Mouse (Mus musculus): ENCODE data around the gene Hfe. TPM values are rescaled to one million over a fixed set of nuclear protein-coding genes. Genes with fewer than 3 reads are reported as not detected.
A peak's percentile ranks its signal among the peaks of the same experiment; 100 is the strongest.

Gene Hfe
- polyA plus RNA-seq, 1 experiment from 2014 or later: 2.0 TPM

- peaks cover 28% of the 10 kb centered on the region for H3K4me1 ChIP-seq
- no peak for DNase-seq (ENCODE audit: low spot score)
- peak overlapping the region; percentile 96 for H3K27ac ChIP-seq (replicated peaks)
- H3K9me3 ChIP-seq: no peaks in the 10 kb centered on the region
- no peaks in the 10 kb centered on the region for H3K36me3 ChIP-seq (replicated peaks)
- peak overlapping the region; percentile 71 for H3K4me3 ChIP-seq
- 36% methylated on average over 13 of the region's 13 CpGs for WGBS
- H3K27me3 ChIP-seq (replicated peaks; ENCODE audit: low read depth, poor library complexity, severe bottlenecking): no peaks in the 10 kb centered on the region
Observed at GRCm38 (mm10) chr13:23740256-23740840, 29.7 kb upstream of the Hfe start.

DNA sequence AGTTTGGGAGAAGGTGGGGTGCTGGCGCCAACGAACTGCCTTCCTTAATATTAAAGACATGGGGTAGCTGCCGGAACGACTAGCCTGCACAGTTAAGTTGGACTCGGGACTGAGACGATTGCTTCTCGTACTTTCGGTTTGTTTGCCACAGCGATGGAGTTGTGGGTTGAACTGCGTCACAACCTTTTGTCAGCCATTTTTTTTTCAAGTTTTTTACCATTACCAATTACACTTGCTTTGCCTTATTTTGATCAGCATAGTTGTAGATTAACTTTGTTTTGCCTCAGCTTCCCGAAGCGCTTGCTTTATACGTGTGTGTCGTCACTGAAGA is 29.2 kb upstream of the Hfe start:
- Histone ChIP-seq H3K4me1 (peaks cover 28% of the 10 kb centered on the region), H3K36me3 (replicated peaks) (no peaks in the 10 kb centered on the region), H3K9me3 (no peaks in the 10 kb centered on the region), H3K4me3 (peak overlapping the region; percentile 71), H3K27me3 (replicated peaks; ENCODE audit: low read depth, poor library complexity, severe bottlenecking) (no peaks in the 10 kb centered on the region), H3K27ac (replicated peaks) (peak overlapping the region; percentile 96)
- 2% methylated on average over 14 of the region's 14 CpGs for WGBS
- DNase-seq (ENCODE audit: low spot score): no peak

- Histone ChIP-seq H3K36me3 (replicated peaks) (no peaks in the 10 kb centered on the region), H3K4me1 (peaks cover 25% of the 10 kb centered on the region)
Observed at GRCm38 (mm10) chr13:23739069-23739921, 28.6 kb upstream of the Hfe start.

DNA sequence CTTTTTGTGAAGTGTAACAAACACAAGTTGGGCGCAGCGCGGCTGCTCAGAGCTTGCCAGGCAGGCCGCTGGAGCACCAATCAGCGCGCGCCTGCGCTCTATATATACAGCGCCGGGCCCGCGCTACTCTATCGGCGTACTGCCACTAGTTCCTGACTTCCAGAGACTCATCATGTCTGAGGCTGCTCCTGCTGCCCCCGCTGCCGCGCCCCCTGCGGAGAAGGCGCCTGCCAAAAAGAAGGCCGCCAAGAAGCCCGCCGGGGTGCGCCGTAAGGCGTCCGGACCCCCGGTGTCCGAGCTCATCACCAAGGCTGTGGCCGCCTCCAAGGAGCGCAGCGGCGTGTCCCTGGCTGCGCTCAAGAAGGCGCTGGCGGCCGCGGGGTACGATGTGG is 28.0 kb upstream of the Hfe start, which contains the start of gene Hist1h1c:
TSS of gene Hist1h1c (plus strand) at position 132 of the 392 bp plus-strand sequence.
- Histone ChIP-seq H3K4me3 (peak within 1 kb of the TSS; percentile 71), H3K27ac (replicated peaks) (peak within 1 kb of the TSS; percentile 96), H3K36me3 (replicated peaks) (no peaks in the 10 kb centered on the region), H3K9me3 (no peaks in the 10 kb centered on the region), H3K4me1 (peaks cover 20% of the 10 kb centered on the region), H3K27me3 (replicated peaks; ENCODE audit: low read depth, poor library complexity, severe bottlenecking) (no peaks in the 10 kb centered on the region)
- DNase-seq (ENCODE audit: low spot score): peak; percentile 94
- under 1% methylated on average over 38 of the region's 38 CpGs for WGBS

More at GRCm38 (mm10) chr13:23739069-23739921, 28.6 kb upstream of the Hfe start:
- WGBS: under 1% methylated on average over 39 of the region's 39 CpGs
- peak; percentile 91 for DNase-seq (ENCODE audit: low spot score)
- no peaks in the 10 kb centered on the region for H3K9me3 ChIP-seq
- H3K27me3 ChIP-seq (replicated peaks; ENCODE audit: low read depth, poor library complexity, severe bottlenecking): no peaks in the 10 kb centered on the region
- H3K4me3 ChIP-seq: peak overlapping the region; percentile 71
- peak overlapping the region; percentile 96 for H3K27ac ChIP-seq (replicated peaks)

DNA sequence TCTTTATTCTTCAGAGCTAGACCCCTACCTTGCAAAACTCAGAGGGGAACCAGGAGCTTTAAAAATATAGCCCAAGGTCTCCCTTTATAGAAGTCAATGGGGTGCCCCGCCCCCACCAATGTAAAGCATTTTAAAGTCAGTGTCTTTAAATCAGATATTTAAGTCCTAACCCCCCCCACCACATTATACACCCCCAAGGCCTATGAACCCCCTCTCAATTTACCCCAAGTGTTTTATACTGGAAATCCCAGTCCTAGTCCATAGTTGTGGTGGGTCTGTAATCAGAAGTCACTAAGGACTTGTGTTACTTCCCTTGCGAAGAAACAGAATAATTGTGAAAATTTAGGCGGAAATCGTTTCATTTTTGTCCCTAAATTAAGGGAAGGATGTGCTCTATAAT is 27.4 kb upstream of the Hfe start:
- H3K9me3 ChIP-seq: no peaks in the 10 kb centered on the region
- peak overlapping the region; percentile 71 for H3K4me3 ChIP-seq
- H3K4me1 ChIP-seq: peaks cover 20% of the 10 kb centered on the region
- peak overlapping the region; percentile 96 for H3K27ac ChIP-seq (replicated peaks)
- WGBS: 23% methylated on average over 4 of the region's 4 CpGs
- no peak for DNase-seq (ENCODE audit: low spot score)
- H3K27me3 ChIP-seq (replicated peaks; ENCODE audit: low read depth, poor library complexity, severe bottlenecking): no peaks in the 10 kb centered on the region
- H3K36me3 ChIP-seq (replicated peaks): no peaks in the 10 kb centered on the region

DNA sequence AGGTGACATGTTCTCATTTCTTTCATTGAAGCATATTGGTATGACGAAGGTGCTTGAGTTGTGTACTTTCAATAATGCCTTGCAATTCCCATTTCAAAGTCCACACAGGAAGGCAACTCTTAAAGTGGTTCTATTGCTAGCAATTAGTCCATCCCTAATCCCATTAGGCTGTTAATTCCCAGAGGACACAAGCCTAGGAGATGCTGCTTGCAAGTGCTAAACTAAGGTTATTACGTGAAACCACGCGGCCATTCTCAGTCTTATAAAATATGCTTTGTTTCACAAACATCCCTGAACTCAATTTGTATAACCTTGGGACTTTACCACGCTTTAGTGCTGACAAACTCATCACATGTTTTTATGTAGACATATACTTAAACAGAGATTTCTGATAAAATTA is 26.4 kb upstream of the Hfe start:
- Histone ChIP-seq H3K4me1 (peaks cover 20% of the 10 kb centered on the region), H3K27ac (replicated peaks) (peak overlapping the region; percentile 96; the same call in 1 of the 2 replicates), H3K9me3 (no peaks in the 10 kb centered on the region), H3K36me3 (replicated peaks) (no peaks in the 10 kb centered on the region), H3K4me3 (no peak overlapping the region), H3K27me3 (replicated peaks; ENCODE audit: low read depth, poor library complexity, severe bottlenecking) (no peaks in the 10 kb centered on the region)
- WGBS: 82% methylated on average over 5 of the region's 5 CpGs
- no peak for DNase-seq (ENCODE audit: low spot score)

DNA sequence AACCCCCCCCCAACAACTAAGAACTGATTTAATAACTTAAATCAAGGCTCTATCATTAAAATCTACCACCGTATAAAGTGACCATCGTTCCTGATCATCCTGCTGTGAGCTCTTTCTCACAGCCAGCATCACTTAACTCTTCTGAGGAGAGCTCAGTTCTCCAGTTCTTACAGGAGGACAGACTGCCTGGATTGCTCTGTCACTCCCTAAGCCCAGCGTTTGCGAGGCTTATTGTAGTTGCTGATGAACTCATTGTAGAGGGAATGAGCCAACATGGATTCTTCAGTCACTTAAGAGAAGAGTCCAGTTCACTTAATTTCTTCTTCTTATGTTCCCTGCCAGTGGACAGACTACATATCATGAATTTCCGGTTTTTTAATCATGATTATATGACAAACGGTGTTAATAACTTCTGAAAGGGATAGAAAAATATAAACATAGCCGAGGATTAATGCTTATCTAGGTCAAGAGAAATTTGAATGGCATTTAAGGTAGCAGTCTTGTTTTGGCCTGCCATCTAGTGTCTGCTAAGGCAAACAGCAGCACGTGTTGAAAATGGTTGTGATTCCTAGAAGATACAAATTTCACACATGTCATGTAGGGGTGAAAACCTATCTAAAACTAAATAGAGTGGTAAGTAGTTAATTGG is 21.6 kb upstream of the Hfe start:
- WGBS: 30% methylated on average over 8 of the region's 8 CpGs
- H3K4me1 ChIP-seq: peaks cover 4% of the 10 kb centered on the region
- no peak for DNase-seq (ENCODE audit: low spot score)
- H3K4me3 ChIP-seq: no peak overlapping the region
- no peak overlapping the region; the same call in 1 of the 2 replicates for H3K27ac ChIP-seq (replicated peaks)
- no peaks in the 10 kb centered on the region for H3K9me3 ChIP-seq
- no peaks in the 10 kb centered on the region for H3K27me3 ChIP-seq (replicated peaks; ENCODE audit: low read depth, poor library complexity, severe bottlenecking)
- no peaks in the 10 kb centered on the region for H3K36me3 ChIP-seq (replicated peaks)

GRCm38 (mm10) chr13:23730479-23730878 is 19.8 kb upstream of the Hfe start:
- Histone ChIP-seq H3K9me3 (no peaks in the 10 kb centered on the region), H3K4me1 (peaks cover 4% of the 10 kb centered on the region), H3K27ac (replicated peaks) (peak overlapping the region; percentile 35; the same call in 1 of the 2 replicates), H3K27me3 (replicated peaks; ENCODE audit: low read depth, poor library complexity, severe bottlenecking) (no peaks in the 10 kb centered on the region), H3K36me3 (replicated peaks) (no peaks in the 10 kb centered on the region), H3K4me3 (no peak overlapping the region)
- WGBS: 55% methylated on average over 8 of the region's 8 CpGs
- no peak for DNase-seq (ENCODE audit: low spot score)

DNA sequence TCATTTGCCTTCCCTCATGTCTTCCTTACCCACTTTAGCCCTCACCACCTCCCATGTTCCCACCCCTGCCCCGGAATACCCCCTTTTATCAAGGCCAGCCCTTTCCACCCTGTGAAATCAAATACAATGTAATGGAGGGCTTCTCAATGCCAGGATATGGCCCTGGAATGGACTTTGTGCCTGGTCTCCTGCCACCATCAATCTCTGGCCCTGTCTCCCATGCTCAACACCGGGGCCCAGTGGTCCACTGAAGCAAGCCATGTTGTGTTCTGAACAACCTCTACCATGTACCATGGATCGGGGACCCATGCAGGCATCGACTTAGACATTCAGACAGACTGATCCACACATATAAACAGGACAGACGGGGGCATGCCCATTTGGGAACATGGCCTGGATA is 19.1 kb upstream of the Hfe start:
- H3K4me3 ChIP-seq: no peak overlapping the region
- no peaks in the 10 kb centered on the region for H3K36me3 ChIP-seq (replicated peaks)
- 93% methylated on average over 5 of the region's 5 CpGs for WGBS
- H3K9me3 ChIP-seq: no peaks in the 10 kb centered on the region
- H3K4me1 ChIP-seq: peaks cover 8% of the 10 kb centered on the region
- no peak for DNase-seq (ENCODE audit: low spot score)
- no peaks in the 10 kb centered on the region for H3K27me3 ChIP-seq (replicated peaks; ENCODE audit: low read depth, poor library complexity, severe bottlenecking)
- H3K27ac ChIP-seq (replicated peaks): 0 out of 2 replicates have a peak overlapping the region, but pooled peaks have one; percentile 30

- no peak overlapping the region for H3K4me3 ChIP-seq
- H3K9me3 ChIP-seq: no peaks in the 10 kb centered on the region
- 91% methylated on average over 9 of the region's 9 CpGs for WGBS
- 0 out of 2 replicates have a peak overlapping the region, but pooled peaks have one; percentile 30 for H3K27ac ChIP-seq (replicated peaks)
- no peaks in the 10 kb centered on the region for H3K27me3 ChIP-seq (replicated peaks; ENCODE audit: low read depth, poor library complexity, severe bottlenecking)
- no peak for DNase-seq (ENCODE audit: low spot score)
- H3K4me1 ChIP-seq: peaks cover 8% of the 10 kb centered on the region
- H3K36me3 ChIP-seq (replicated peaks): no peaks in the 10 kb centered on the region
Observed at GRCm38 (mm10) chr13:23729192-23729525, 18.5 kb upstream of the Hfe start.

- whole genome bisulfite sequencing: 92% methylated on average over 18 of the region's 18 CpGs
- Histone ChIP-seq H3K4me1 (peaks cover 8% of the 10 kb centered on the region), H3K4me3 (no peak overlapping the region), H3K9me3 (no peaks in the 10 kb centered on the region), H3K36me3 (replicated peaks) (no peaks in the 10 kb centered on the region), H3K27me3 (replicated peaks; ENCODE audit: low read depth, poor library complexity, severe bottlenecking) (no peaks in the 10 kb centered on the region), H3K27ac (replicated peaks) (0 out of 2 replicates have a peak overlapping the region, but pooled peaks have one; percentile 30)
- no peak for DNase-seq (ENCODE audit: low spot score)
Observed at GRCm38 (mm10) chr13:23728472-23729191, 18.0 kb upstream of the Hfe start.

GRCm38 (mm10) chr13:23725213-23725612 is 14.6 kb upstream of the Hfe start:
- WGBS: 38% methylated on average over 1 of the region's 1 CpGs
- no peaks in the 10 kb centered on the region for H3K9me3 ChIP-seq
- DNase-seq (ENCODE audit: low spot score): peak; percentile 3
- H3K27me3 ChIP-seq (replicated peaks; ENCODE audit: low read depth, poor library complexity, severe bottlenecking): no peaks in the 10 kb centered on the region
- no peaks in the 10 kb centered on the region for H3K36me3 ChIP-seq (replicated peaks)
- no peak overlapping the region for H3K4me3 ChIP-seq
- H3K4me1 ChIP-seq: peaks cover 4% of the 10 kb centered on the region; the same call in 1 of the 2 replicates
- no peak overlapping the region for H3K27ac ChIP-seq (replicated peaks)
